Mouse (Mus musculus) adrenal gland, adult (tissue): ENCODE measurements at regions not wholly inside any gene's neighbourhood (a gene's known extent, or its start where the extent isn't known, plus 50 kb on each side); places are given as distances from the start of the nearest gene placed in this dataset.

ENCODE experiments used
- DNase-seq, 2 experiments: peaks; one replicate each; pipeline ENCODE4 v3.0.0; 2022 to 2023; ENCODE audit warnings: low spot score in 1 of 2; ENCODE audit not compliant: inconsistent age in 2 of 2

GRCm38 (mm10) chr16:42808864-42809263 is 66.8 kb upstream of the Zbtb20 start:
- no peak for DNase-seq

GRCm38 (mm10) chr16:42807536-42807935 is 68.1 kb upstream of the Zbtb20 start:
- DNase-seq, result no peak

GRCm38 (mm10) chr16:42803609-42804008 is 72.1 kb upstream of the Zbtb20 start:
- no peak for DNase-seq

GRCm38 (mm10) chr16:42792571-42792970 is 83.1 kb upstream of the Zbtb20 start:
- DNase-seq, result peak in 1 of 2 experiments; percentile 13

- no peak for DNase-seq
Observed at GRCm38 (mm10) chr16:42784712-42785111, 91.0 kb upstream of the Zbtb20 start.

GRCm38 (mm10) chr16:42784031-42784430 is 91.7 kb upstream of the Zbtb20 start:
- no peak for DNase-seq

- DNase-seq, result peak; percentile 22 to 82
Observed at GRCm38 (mm10) chr16:42782091-42782679, 93.5 kb upstream of the Zbtb20 start.

GRCm38 (mm10) chr16:42781096-42782071 is 94.3 kb upstream of the Zbtb20 start:
- peak in 1 of 2 experiments; percentile 56 for DNase-seq

- peak; percentile 7 to 50 for DNase-seq
Observed at GRCm38 (mm10) chr16:42779957-42780356, 95.7 kb upstream of the Zbtb20 start.

- DNase-seq, result no peak
Observed at GRCm38 (mm10) chr16:42772640-42773039, 103.0 kb upstream of the Zbtb20 start.

GRCm38 (mm10) chr16:42770199-42770598 is 105.5 kb upstream of the Zbtb20 start:
- DNase-seq, result no peak

GRCm38 (mm10) chr16:42748681-42749080 is 127.0 kb upstream of the Zbtb20 start:
- DNase-seq, result no peak

GRCm38 (mm10) chr16:42745943-42746675 is 129.6 kb upstream of the Zbtb20 start:
- DNase-seq, result peak; percentile 24 to 65

- DNase-seq, result no peak
Observed at GRCm38 (mm10) chr16:42743538-42743937, 132.1 kb upstream of the Zbtb20 start.

- DNase-seq, result no peak
Observed at GRCm38 (mm10) chr16:42743120-42743519, 132.6 kb upstream of the Zbtb20 start.

- peak; percentile 4 to 65 for DNase-seq
Observed at GRCm38 (mm10) chr16:42727826-42728225, 147.9 kb upstream of the Zbtb20 start.

GRCm38 (mm10) chr16:42719915-42720314 is 155.8 kb upstream of the Zbtb20 start:
- no peak for DNase-seq

- no peak for DNase-seq
Observed at GRCm38 (mm10) chr16:42718452-42718851, 157.2 kb upstream of the Zbtb20 start.

GRCm38 (mm10) chr16:42717828-42718412 is 157.8 kb upstream of the Zbtb20 start:
- DNase-seq, result peak in 1 of 2 experiments; percentile 32

GRCm38 (mm10) chr16:42717075-42717827 is 158.4 kb upstream of the Zbtb20 start:
- no peak for DNase-seq
